Mouse (Mus musculus) lung, postnatal 0 days (tissue): ENCODE results near the gene Wdfy4.

Experiments
- CTCF ChIP-seq: IDR thresholded peaks from 2 replicates; pipeline ENCODE4 v1.5.1; 2016; ENCODE audit warnings: antibody characterized with exemption, mild to moderate bottlenecking
- EP300 ChIP-seq: IDR thresholded peaks from 2 replicates; pipeline ENCODE4 v1.6.1; 2016; ENCODE audit warnings: antibody characterized with exemption, mild to moderate bottlenecking, control low read depth

- TF ChIP-seq CTCF = no peak
- TF ChIP-seq EP300 = no peak
Measured at GRCm38 (mm10) chr14:32994954-32995636, 190.2 kb downstream of the Wdfy4 start.
